Mouse (Mus musculus) kidney, postnatal 0 days (tissue): ENCODE results near the gene Uck2. TPM values are rescaled to one million over a fixed set of nuclear protein-coding genes. Genes with fewer than 3 reads are reported as not detected.

Source experiments
- ATAC-seq: fragments of 200-750 bp; cut with Nextera tagmentation; replicated peaks from 2 replicates; pipeline ENCODE4 v1.8.0; 2017; ENCODE audit warnings: low read depth, moderate number of reproducible peaks, moderate TSS enrichment, moderate library complexity; ENCODE audit not compliant: low FRiP score
- DNase-seq: peaks from one replicate; pipeline ENCODE4 v3.0.0-alpha.2; 2016; ENCODE audit warnings: low spot score
- H3K27ac ChIP-seq: fragments of 300-500 bp; sonication (generic); 2 replicates; pipeline ENCODE4 v1.5.1; 2014; ENCODE audit warnings: mild to moderate bottlenecking
- H3K27me3 ChIP-seq: fragments of 300-500 bp; sonication (generic); 2 replicates; pipeline ENCODE4 v1.6.1; 2014; ENCODE audit warnings: low read length, mixed read lengths; ENCODE audit not compliant: insufficient read depth
- H3K36me3 ChIP-seq: fragments of 300-500 bp; sonication (generic); 2 replicates; pipeline ENCODE4 v1.6.1; 2014; ENCODE audit warnings: low read length, mixed read lengths; ENCODE audit not compliant: insufficient read depth
- H3K4me1 ChIP-seq: fragments of 300-500 bp; sonication (generic); replicated peaks from 2 replicates; pipeline ENCODE4 v1.6.1; 2014; ENCODE audit warnings: antibody characterized with exemption, low read length, mixed read lengths; ENCODE audit not compliant: insufficient read depth
- H3K4me2 ChIP-seq: fragments of 300-500 bp; sonication (generic); 2 replicates; pipeline ENCODE4 v1.6.1; 2014; ENCODE audit warnings: mild to moderate bottlenecking, low read length, moderate library complexity, mixed read lengths
- H3K4me3 ChIP-seq: fragments of 300-500 bp; sonication (generic); replicated peaks from 2 replicates; pipeline ENCODE4 v1.5.1; 2014; ENCODE audit warnings: low read depth, low read length
- H3K9ac ChIP-seq: fragments of 300-500 bp; sonication (generic); 2 replicates; pipeline ENCODE4 v1.6.1; 2014; ENCODE audit warnings: low read depth, low read length
- H3K9me3 ChIP-seq: fragments of 300-500 bp; sonication (generic); replicated peaks from 2 replicates; pipeline ENCODE4 v1.6.1; 2016; ENCODE audit warnings: low read length, inconsistent platforms, mixed read lengths
- CTCF ChIP-seq: IDR thresholded peaks from 2 replicates; pipeline ENCODE4 v1.5.1; 2016; ENCODE audit warnings: antibody characterized with exemption, low read depth, mild to moderate bottlenecking, moderate library complexity
- WGBS: fragments of 180-500 bp; shearing (Covaris S2); extraction: QIAGEN DNeasy Blood & Tissue Kit; methylation state at CpG from one replicate; pipeline ENCODE4 v1.1.7; 2014; 5-methylcytosine and 5-hydroxymethylcytosine counted together
- polyA plus RNA-seq: library from polyadenylated mRNA; unstranded; fragments of >200 nt; fragmentation: Nextera tagmentation; extraction: Ambion mirVana; gene quantifications from 2 replicates; pipeline ENCODE4 v1.2.1, GENCODE M21; 2015

Uck2 gene
- polyA plus RNA-seq, 1 experiment from 2014 or later: 51.0 TPM

- H3K27ac ChIP-seq: no peak overlapping the region
- no peak for ATAC-seq
- no peaks in the 10 kb centered on the region for H3K27me3 ChIP-seq
- no peaks in the 10 kb centered on the region for H3K9me3 ChIP-seq
- DNase-seq: no peak
- no peaks in the 10 kb centered on the region for H3K36me3 ChIP-seq
- TF ChIP-seq CTCF: no peak
- no peaks in the 10 kb centered on the region for H3K4me1 ChIP-seq
- 52% methylated on average over 10 of the region's 10 CpGs for WGBS
- H3K4me2 ChIP-seq: no peak overlapping the region
- H3K4me3 ChIP-seq: no peak overlapping the region
- no peak overlapping the region for H3K9ac ChIP-seq
Measured at GRCm38 (mm10) chr1:167262489-167263041, 22.6 kb downstream of the Uck2 start.

- Histone ChIP-seq H3K9ac (no peak overlapping the region), H3K4me3 (no peak overlapping the region), H3K36me3 (no peaks in the 10 kb centered on the region), H3K27me3 (no peaks in the 10 kb centered on the region), H3K9me3 (no peaks in the 10 kb centered on the region), H3K27ac (no peak overlapping the region), H3K4me2 (no peak overlapping the region), H3K4me1 (0 out of 2 replicates have a peak, but pooled peaks cover under 1% of the 10 kb centered on the region)
- WGBS: 84% methylated on average over 11 of the region's 11 CpGs
- DNase-seq: no peak
- no peak for ATAC-seq
- TF ChIP-seq CTCF: no peak
Measured at GRCm38 (mm10) chr1:167261750-167262149, 23.4 kb downstream of the Uck2 start.

- Histone ChIP-seq H3K4me2 (no peak overlapping the region), H3K27me3 (no peaks in the 10 kb centered on the region), H3K4me3 (no peak overlapping the region), H3K9ac (no peak overlapping the region), H3K36me3 (no peaks in the 10 kb centered on the region), H3K4me1 (peaks cover 5% of the 10 kb centered on the region; the same call in 1 of the 2 replicates), H3K27ac (no peak overlapping the region), H3K9me3 (no peaks in the 10 kb centered on the region)
- TF ChIP-seq CTCF: no peak
- ATAC-seq (no peak; the same call in 1 of the 2 replicates), DNase-seq (peak; percentile 47)
- WGBS: 58% methylated on average over 10 of the region's 10 CpGs
Measured at GRCm38 (mm10) chr1:167259702-167260101, 25.4 kb downstream of the Uck2 start.

GRCm38 (mm10) chr1:167256724-167257302 is 28.3 kb downstream of the Uck2 start:
- Histone ChIP-seq H3K9me3 (no peaks in the 10 kb centered on the region), H3K27me3 (no peaks in the 10 kb centered on the region), H3K9ac (no peak overlapping the region), H3K27ac (no peak overlapping the region), H3K4me3 (no peak overlapping the region), H3K4me2 (no peak overlapping the region), H3K36me3 (no peaks in the 10 kb centered on the region), H3K4me1 (peaks cover 5% of the 10 kb centered on the region; the same call in 1 of the 2 replicates)
- DNase-seq (peak; percentile 45), ATAC-seq (peak; percentile 52; the same call in 1 of the 2 replicates)
- TF ChIP-seq CTCF: no peak
- WGBS: 38% methylated on average over 15 of the region's 15 CpGs

GRCm38 (mm10) chr1:167253579-167253978 is 31.5 kb downstream of the Uck2 start:
- Histone ChIP-seq H3K9ac (no peak overlapping the region), H3K27ac (no peak overlapping the region), H3K4me2 (no peak overlapping the region), H3K4me1 (peaks cover 11% of the 10 kb centered on the region; the same call in 1 of the 2 replicates), H3K27me3 (no peaks in the 10 kb centered on the region), H3K4me3 (no peak overlapping the region), H3K9me3 (no peaks in the 10 kb centered on the region), H3K36me3 (no peaks in the 10 kb centered on the region)
- DNase-seq (no peak), ATAC-seq (no peak)
- no peak for TF ChIP-seq CTCF
- WGBS: 91% methylated on average over 12 of the region's 12 CpGs

GRCm38 (mm10) chr1:167249881-167250280 is 35.2 kb downstream of the Uck2 start:
- DNase-seq: no peak
- Histone ChIP-seq H3K4me2 (peak overlapping the region; percentile 15; the same call in 1 of the 2 replicates), H3K27ac (no peak overlapping the region), H3K36me3 (no peaks in the 10 kb centered on the region), H3K9ac (no peak overlapping the region), H3K27me3 (no peaks in the 10 kb centered on the region), H3K4me3 (no peak overlapping the region), H3K9me3 (no peaks in the 10 kb centered on the region), H3K4me1 (peaks cover 13% of the 10 kb centered on the region; the same call in 1 of the 2 replicates)
- WGBS: 75% methylated on average over 8 of the region's 8 CpGs
- no peak for ATAC-seq
- no peak for TF ChIP-seq CTCF
